Mouse (Mus musculus) erythroblast, embryonic 14.5 days (primary cell): ENCODE data around the gene Foxd2. TPM values are rescaled to one million over a fixed set of nuclear protein-coding genes. Genes with fewer than 3 reads are reported as not detected.

Experiments
- H3K27me3 ChIP-seq: 2 replicates; pipeline ENCODE4 v1.6.1; 2012; ENCODE audit warnings: inconsistent platforms; ENCODE audit not compliant: control insufficient read depth
- H3K36me3 ChIP-seq: 2 replicates; pipeline ENCODE4 v1.6.1; 2012; ENCODE audit warnings: mild to moderate bottlenecking, inconsistent platforms; ENCODE audit not compliant: control insufficient read depth
- H3K4me1 ChIP-seq: 2 replicates; pipeline ENCODE4 v1.6.1; 2012; ENCODE audit warnings: inconsistent platforms; ENCODE audit not compliant: control insufficient read depth
- H3K4me3 ChIP-seq: replicated peaks from 2 replicates; pipeline ENCODE3; 2012; ENCODE audit warnings: moderate library complexity, mild to moderate bottlenecking, inconsistent platforms
- H3K9me3 ChIP-seq: 2 replicates; pipeline ENCODE4 v1.6.1; 2012; ENCODE audit warnings: low read length, inconsistent platforms, mixed read lengths; ENCODE audit not compliant: control insufficient read depth
- GATA1 ChIP-seq: IDR thresholded peaks from 2 replicates; pipeline ENCODE4 v1.6.1; 2012; ENCODE audit warnings: low read length, inconsistent platforms, mixed read lengths
- TAL1 ChIP-seq: IDR thresholded peaks from 3 replicates; pipeline ENCODE4 v1.6.1; 2012; ENCODE audit warnings: low read length, inconsistent platforms, mixed read lengths
- polyA plus RNA-seq: library from polyadenylated mRNA; stranded (reverse); fragments of >175 nt; gene quantifications from 2 replicates; pipeline ENCODE4 v1.2.3, GENCODE M21; 2012

The Foxd2 gene
- polyA plus RNA-seq, 1 experiment = 0.01 TPM

DNA sequence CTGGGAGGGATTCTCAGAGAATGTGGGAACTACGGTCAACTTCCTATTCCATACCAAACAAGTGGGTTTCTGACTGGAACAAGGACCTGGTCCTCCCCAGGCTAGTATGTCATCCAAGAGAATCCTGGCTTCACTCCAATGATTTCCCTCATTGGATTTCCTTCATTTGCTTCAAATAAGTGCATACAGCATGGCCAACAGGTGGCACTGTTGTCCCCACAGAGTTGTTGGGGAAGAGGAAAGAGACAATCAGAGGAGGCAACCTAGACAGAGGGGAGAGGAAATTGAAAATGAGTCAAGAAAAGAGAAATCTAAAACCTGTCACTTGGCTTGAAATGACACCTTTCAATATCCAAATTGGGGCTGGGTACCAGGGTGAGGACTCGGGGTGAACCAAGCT, 8.4 kb upstream of the Foxd2 start:
- Histone ChIP-seq H3K36me3 (no peaks in the 10 kb centered on the region), H3K9me3 (no peaks in the 10 kb centered on the region; the same call in 1 of the 2 replicates), H3K27me3 (peaks cover 61% of the 10 kb centered on the region), H3K4me3 (no peak overlapping the region), H3K4me1 (no peaks in the 10 kb centered on the region)
- no peak for TF ChIP-seq GATA1

- Histone ChIP-seq H3K4me1 (no peaks in the 10 kb centered on the region), H3K36me3 (no peaks in the 10 kb centered on the region), H3K9me3 (no peaks in the 10 kb centered on the region; the same call in 1 of the 2 replicates), H3K4me3 (no peak overlapping the region), H3K27me3 (peaks cover 68% of the 10 kb centered on the region)
- no peak for TF ChIP-seq GATA1
- no peak for TF ChIP-seq TAL1
Measured at GRCm38 (mm10) chr4:114916056-114916455, 7.4 kb upstream of the Foxd2 start.

DNA sequence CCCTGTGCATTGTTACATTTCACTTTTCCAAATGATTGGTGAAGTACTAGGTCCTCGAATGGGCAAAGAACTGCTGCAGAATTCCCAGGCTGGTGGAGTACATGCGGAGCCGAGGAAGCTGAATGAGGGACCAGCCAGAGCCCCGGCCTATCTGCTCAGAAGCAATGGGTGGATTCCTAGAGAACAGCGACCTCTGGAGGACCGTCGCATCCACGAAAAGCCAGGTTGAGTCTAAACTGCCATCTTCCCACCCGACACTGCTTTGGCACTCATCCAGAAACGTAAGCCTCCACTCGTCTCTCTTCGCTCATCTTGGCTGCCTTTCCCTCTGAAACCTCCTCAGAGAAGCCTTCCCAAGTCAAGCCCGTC, 4.9 kb upstream of the Foxd2 start:
- TF ChIP-seq TAL1 = no peak
- no peak for TF ChIP-seq GATA1
- Histone ChIP-seq H3K4me3 (no peak overlapping the region), H3K27me3 (peaks cover 88% of the 10 kb centered on the region), H3K4me1 (peaks cover 9% of the 10 kb centered on the region), H3K9me3 (peaks cover under 1% of the 10 kb centered on the region; the same call in 1 of the 2 replicates), H3K36me3 (no peaks in the 10 kb centered on the region)

GRCm38 (mm10) chr4:114912705-114913593, 4.3 kb upstream of the Foxd2 start:
- Histone ChIP-seq H3K36me3 (no peaks in the 10 kb centered on the region), H3K4me3 (no peak overlapping the region), H3K4me1 (peaks cover 15% of the 10 kb centered on the region), H3K27me3 (peaks cover 94% of the 10 kb centered on the region), H3K9me3 (peaks cover 5% of the 10 kb centered on the region; the same call in 1 of the 2 replicates)
- TF ChIP-seq GATA1 (no peak), TAL1 (no peak)

DNA sequence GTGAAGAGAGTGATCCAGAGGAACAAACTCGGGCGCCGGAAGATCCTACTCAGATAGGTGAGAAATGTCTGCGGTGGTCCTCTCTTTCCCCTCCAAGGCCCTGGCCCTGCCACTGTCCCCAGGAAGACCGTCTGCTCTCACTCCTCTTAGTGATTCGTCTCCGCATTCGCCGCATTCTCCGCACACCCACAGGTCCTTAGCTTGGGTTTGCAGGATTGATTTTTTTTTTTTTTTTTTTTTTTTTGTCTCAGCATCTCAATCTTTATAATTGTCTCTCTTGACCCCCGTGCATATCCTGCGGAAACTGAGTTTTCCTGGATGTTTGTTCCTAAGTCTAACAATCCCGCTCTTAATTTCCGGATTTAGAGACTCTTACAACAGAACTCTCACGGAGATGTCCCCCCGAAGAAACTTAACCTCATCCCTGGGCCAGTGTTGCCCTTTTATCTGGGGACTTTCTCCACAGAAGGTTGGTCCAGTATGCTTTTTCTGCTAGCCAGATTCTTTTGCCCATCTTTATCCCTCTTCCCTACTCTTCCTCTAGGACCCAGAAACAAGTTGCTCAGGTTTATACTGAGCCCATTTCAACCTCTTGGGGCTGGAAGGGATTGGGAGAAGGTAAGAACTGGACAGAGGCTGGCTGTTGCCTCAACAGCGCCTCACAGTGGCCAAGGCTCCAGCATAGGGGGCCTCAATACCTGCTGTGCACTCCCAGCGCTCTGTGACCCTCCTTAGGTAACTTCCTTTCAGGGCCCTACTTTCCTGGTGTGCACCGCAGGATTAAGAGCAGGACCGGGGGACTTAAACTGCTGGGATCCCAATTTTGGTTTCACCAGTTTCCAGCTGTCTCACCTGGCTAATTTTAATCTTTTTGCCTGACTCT, 1.2 kb upstream of the Foxd2 start:
- TF ChIP-seq TAL1 (no peak), GATA1 (no peak)
- Histone ChIP-seq H3K27me3 (peaks cover 100% of the 10 kb centered on the region), H3K4me1 (peaks cover 17% of the 10 kb centered on the region), H3K36me3 (no peaks in the 10 kb centered on the region), H3K4me3 (peak overlapping the region; percentile 56), H3K9me3 (peaks cover 11% of the 10 kb centered on the region; the same call in 1 of the 2 replicates)

DNA sequence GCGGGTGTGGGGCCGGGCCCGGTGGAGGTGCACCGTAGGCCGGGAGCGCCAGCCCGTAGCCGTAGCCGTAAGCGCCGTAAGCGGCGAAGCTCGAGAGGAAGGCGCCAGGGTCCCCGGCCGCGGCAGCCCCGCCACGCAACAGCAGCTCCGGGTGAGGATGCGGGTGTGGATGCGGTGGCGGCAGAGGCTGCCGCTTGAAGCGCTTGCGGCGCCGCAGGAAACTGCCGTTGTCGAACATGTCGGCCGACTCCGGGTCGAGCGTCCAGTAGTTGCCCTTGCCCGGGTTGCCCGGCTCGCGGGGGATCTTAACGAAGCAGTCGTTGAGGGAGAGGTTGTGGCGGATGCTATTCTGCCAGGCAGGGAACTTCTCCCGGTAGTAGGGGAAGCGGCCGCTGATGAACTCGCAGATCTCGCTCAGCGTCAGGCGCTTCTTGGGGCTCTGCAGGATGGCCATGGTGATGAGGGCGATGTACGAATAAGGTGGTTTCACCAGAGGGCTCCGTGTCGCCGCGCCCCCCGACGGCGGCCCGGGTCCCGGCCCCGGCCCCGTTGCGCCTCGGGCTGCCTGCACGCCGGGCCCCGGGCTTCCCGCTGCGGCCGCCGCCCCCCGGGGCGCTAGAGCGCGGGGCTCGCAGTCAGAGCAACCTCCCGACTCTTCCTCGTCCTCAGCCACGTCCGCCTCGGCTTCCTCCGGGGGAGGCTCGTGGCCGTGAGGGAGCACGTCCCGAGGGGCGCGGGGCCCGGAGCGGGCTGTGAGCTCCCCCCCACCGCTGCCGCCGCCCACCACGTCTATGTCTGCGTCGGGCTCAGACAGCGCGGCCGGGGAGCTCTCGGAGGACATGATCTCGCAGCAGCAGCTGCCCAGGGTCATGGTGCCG, 483 bp downstream of the Foxd2 start:
- H3K9me3 ChIP-seq = peaks cover 11% of the 10 kb centered on the region; the same call in 1 of the 2 replicates
- H3K27me3 ChIP-seq = peaks cover 100% of the 10 kb centered on the region
- no peak for TF ChIP-seq GATA1
- peak overlapping the region; percentile 56 for H3K4me3 ChIP-seq
- H3K36me3 ChIP-seq = no peaks in the 10 kb centered on the region
- peaks cover 17% of the 10 kb centered on the region for H3K4me1 ChIP-seq

GRCm38 (mm10) chr4:114907056-114907917, 1.4 kb downstream of the Foxd2 start:
- TF ChIP-seq GATA1 (no peak), TAL1 (no peak)
- no peak overlapping the region for H3K4me3 ChIP-seq
- H3K27me3 ChIP-seq = peaks cover 100% of the 10 kb centered on the region
- H3K36me3 ChIP-seq = no peaks in the 10 kb centered on the region
- H3K4me1 ChIP-seq = peaks cover 17% of the 10 kb centered on the region
- H3K9me3 ChIP-seq = peaks cover 11% of the 10 kb centered on the region; the same call in 1 of the 2 replicates
